Mouse (Mus musculus): Measurements from ENCODE around the gene Golga5. TPM values are rescaled to one million over a fixed set of nuclear protein-coding genes. Genes with fewer than 3 reads are reported as not detected.
A peak's percentile ranks its signal among the peaks of the same experiment; 100 is the strongest.

Golga5 gene
- total and polyA plus RNA-seq, 3 experiments: 25.9 to 29.3 TPM; not detected in 1

DNA sequence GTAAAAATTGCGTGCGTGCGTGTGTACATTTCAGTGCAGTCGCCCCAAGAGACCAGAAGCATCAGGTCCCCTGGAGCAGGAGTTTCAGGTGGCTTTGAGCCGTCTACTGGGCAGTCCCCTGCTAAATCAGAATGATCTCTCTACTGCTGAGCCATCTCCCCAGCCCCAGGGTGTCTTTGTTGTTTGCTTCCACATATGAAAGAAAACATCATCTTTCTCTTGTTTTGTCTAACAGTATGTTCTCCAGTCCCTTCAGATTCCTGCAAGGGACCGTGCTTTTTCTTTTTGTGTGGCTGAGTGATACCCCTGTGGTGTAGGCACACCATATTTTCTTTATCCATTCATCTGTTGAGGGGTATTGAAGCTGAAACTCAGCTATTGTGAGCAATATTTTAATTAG, 45.8 kb downstream of the Golga5 start:
- Histone ChIP-seq H3K4me3 (ENCODE audit: control insufficient read depth in 1 of 2, insufficient read depth in 1 of 2, low read depth in 2 of 2, low read length in 2 of 2) (no peak overlapping the region), H3K9ac (ENCODE audit: control insufficient read depth, low read depth, low read length, poor library complexity, severe bottlenecking) (no peak overlapping the region), H3K27ac (ENCODE audit: control insufficient read depth, low read depth, low read length) (no peak overlapping the region), H3K27me3 (ENCODE audit: control insufficient read depth in 1 of 2, insufficient read depth in 2 of 2, low read length in 2 of 2) (0 out of 4 replicates have a peak, but pooled peaks cover 0 to 2% of the 10 kb centered on the region in 2 experiments), H3K36me3 (ENCODE audit: control insufficient read depth in 1 of 2, insufficient read depth in 2 of 2, low read length in 2 of 2) (no peaks in the 10 kb centered on the region), H3K9me3 (replicated peaks; ENCODE audit: insufficient read depth, low read length) (no peaks in the 10 kb centered on the region), H3K4me1 (ENCODE audit: control insufficient read depth in 1 of 2, insufficient read depth in 2 of 2, low read length in 2 of 2) (no peaks in the 10 kb centered on the region), H3K79me2 (ENCODE audit: control insufficient read depth, insufficient read depth, low read length, poor library complexity) (no peaks in the 10 kb centered on the region)
- DNase-seq (ENCODE audit: low read depth, low spot score): no peak
- no peak for TF ChIP-seq USF1 (IDR thresholded peaks at IDR 0.05; ENCODE audit: low read depth, low read length)
- no peak for TF ChIP-seq MEF2A (IDR thresholded peaks at IDR 0.05; ENCODE audit: extremely low read depth, insufficient replicate concordance, low read depth, low read length, poor library complexity, severe bottlenecking)
- TF ChIP-seq POLR2AphosphoS5 (IDR thresholded peaks at IDR 0.05; ENCODE audit: borderline replicate concordance, low read depth, low read length): no peak

- H3K36me3 ChIP-seq (ENCODE audit: control insufficient read depth in 1 of 2, insufficient read depth in 2 of 2, low read length in 2 of 2): no peaks in the 10 kb centered on the region
- H3K27ac ChIP-seq (ENCODE audit: control insufficient read depth, low read depth, low read length): no peak overlapping the region
- no peak overlapping the region for H3K4me3 ChIP-seq (ENCODE audit: control insufficient read depth in 1 of 2, insufficient read depth in 1 of 2, low read depth in 2 of 2, low read length in 2 of 2)
- DNase-seq (ENCODE audit: low read depth, low spot score): no peak
- no peaks in the 10 kb centered on the region for H3K4me1 ChIP-seq (ENCODE audit: control insufficient read depth in 1 of 2, insufficient read depth in 2 of 2, low read length in 2 of 2)
- no peak for TF ChIP-seq TCF12 (IDR thresholded peaks at IDR 0.05; ENCODE audit: low read depth, low read length)
- TF ChIP-seq USF1 (IDR thresholded peaks at IDR 0.05; ENCODE audit: low read depth, low read length): peak; percentile 64
- no peak overlapping the region for H3K9ac ChIP-seq (ENCODE audit: control insufficient read depth, low read depth, low read length, poor library complexity, severe bottlenecking)
- H3K27me3 ChIP-seq (ENCODE audit: control insufficient read depth in 1 of 2, insufficient read depth in 2 of 2, low read length in 2 of 2): no peaks in the 10 kb centered on the region
- H3K9me3 ChIP-seq (replicated peaks; ENCODE audit: insufficient read depth, low read length): no peaks in the 10 kb centered on the region
- H3K79me2 ChIP-seq (ENCODE audit: control insufficient read depth, insufficient read depth, low read length, poor library complexity): no peaks in the 10 kb centered on the region
These were observed 47.2 kb downstream of the Golga5 start for GRCm38 (mm10) chr12:102516151-102516550.

DNA sequence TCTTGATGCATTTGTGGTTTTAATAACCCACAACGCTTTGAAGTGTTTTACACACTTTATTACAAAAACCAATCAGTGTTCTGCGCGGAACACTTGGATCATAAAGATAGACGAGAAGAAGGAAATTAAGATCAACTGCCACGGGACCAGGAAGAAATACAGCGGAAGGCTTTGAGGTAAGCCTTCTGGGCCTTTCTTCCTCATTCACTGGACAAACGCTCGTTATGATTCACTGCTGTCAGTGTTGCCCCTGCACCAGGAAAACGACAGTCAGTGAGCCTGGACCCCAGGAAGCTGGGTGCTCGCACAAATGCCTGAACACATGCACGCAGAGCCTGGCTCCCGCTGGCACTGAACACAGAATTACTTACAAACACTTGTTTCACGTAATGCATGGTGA, 48.7 kb downstream of the Golga5 start:
- no peak for DNase-seq (ENCODE audit: low read depth, low spot score)
- TF ChIP-seq TAL1 (IDR thresholded peaks at IDR 0.05; ENCODE audit: low read length) (no peak), MYB (IDR thresholded peaks at IDR 0.05; ENCODE audit: low read depth, low read length) (no peak), EP300 (IDR thresholded peaks at IDR 0.05; ENCODE audit: low read depth in 1 of 2, low read length in 2 of 2) (no peak), MAX (IDR thresholded peaks at IDR 0.05; ENCODE audit: low read length) (no peak), ZMIZ1 (IDR thresholded peaks at IDR 0.05; ENCODE audit: low read depth, low read length) (no peak), RAD21 (IDR thresholded peaks at IDR 0.05; ENCODE audit: low read depth, low read length) (no peak), GABPA (IDR thresholded peaks at IDR 0.05; ENCODE audit: low read depth, low read length) (no peak), BHLHE40 (IDR thresholded peaks at IDR 0.05; ENCODE audit: borderline replicate concordance, low read depth, low read length) (no peak), NRF1 (IDR thresholded peaks at IDR 0.05; ENCODE audit: insufficient read depth, low read depth, low read length, poor library complexity, severe bottlenecking) (no peak), UBTF (IDR thresholded peaks at IDR 0.05; ENCODE audit: borderline replicate concordance, insufficient read depth, low read depth, low read length) (no peak), POLR2AphosphoS5 (IDR thresholded peaks at IDR 0.05; ENCODE audit: borderline replicate concordance, low read depth, low read length) (no peak), TCF12 (IDR thresholded peaks at IDR 0.05; ENCODE audit: low read depth, low read length) (no peak)
- H3K9ac ChIP-seq (ENCODE audit: control insufficient read depth, low read depth, low read length, poor library complexity, severe bottlenecking): no peak overlapping the region
- no peaks in the 10 kb centered on the region for H3K27me3 ChIP-seq (ENCODE audit: control insufficient read depth in 1 of 2, insufficient read depth in 2 of 2, low read length in 2 of 2)
- peaks cover 0 to 2% of the 10 kb centered on the region in 2 experiments; a peak in 2 of 4 replicates for H3K36me3 ChIP-seq (ENCODE audit: control insufficient read depth in 1 of 2, insufficient read depth in 2 of 2, low read length in 2 of 2)
- no peaks in the 10 kb centered on the region for H3K9me3 ChIP-seq (replicated peaks; ENCODE audit: insufficient read depth, low read length)
- no peaks in the 10 kb centered on the region for H3K4me1 ChIP-seq (ENCODE audit: control insufficient read depth in 1 of 2, insufficient read depth in 2 of 2, low read length in 2 of 2)
- H3K4me3 ChIP-seq (ENCODE audit: control insufficient read depth in 1 of 2, insufficient read depth in 1 of 2, low read depth in 2 of 2, low read length in 2 of 2): no peak overlapping the region
- no peaks in the 10 kb centered on the region for H3K79me2 ChIP-seq (ENCODE audit: control insufficient read depth, insufficient read depth, low read length, poor library complexity)
- no peak overlapping the region for H3K27ac ChIP-seq (ENCODE audit: control insufficient read depth, low read depth, low read length)
